Mouse (Mus musculus) Patski (cell line): ENCODE measurements around the gene Strap. TPM values are rescaled to one million over a fixed set of nuclear protein-coding genes. Genes with fewer than 3 reads are reported as not detected.
A peak's percentile ranks its signal among the peaks of the same experiment; 100 is the strongest.

ENCODE experiments used
- ATAC-seq: fragments of 100-300 bp; one replicate; pipeline ENCODE4 v1.8.0; 2021
- CTCF ChIA-PET: fragments of 350-600 bp; sonication (Branson Sonifier 250); formaldehyde crosslinking; loops from one replicate; lab custom pipeline; 2022; ENCODE audit warnings: inconsistent platforms; lab: Charles Lee
- POLR2A ChIA-PET: fragments of 350-600 bp; sonication (Branson Sonifier 250); formaldehyde crosslinking; loops from one replicate; lab custom pipeline; 2022; ENCODE audit warnings: antibody characterized with exemption, inconsistent platforms; lab: Charles Lee
- DNase-seq: peaks from one replicate; pipeline ENCODE4 v3.0.0-alpha.2; 2011; ENCODE audit warnings: low read depth, low spot score
- H3K27me3 ChIP-seq: fragments of 371-371 bp; one replicate; pipeline ENCODE4 v1.5.1; 2021
- CTCF ChIP-seq: fragments of 100-300 bp; IDR thresholded peaks from one replicate; pipeline ENCODE4 v1.5.1; 2021
- in situ Hi-C: fragments of 300-500 bp; cut with MboI; formaldehyde crosslinking; loops from 3 replicates; pipeline ENCODE4 v1.11.1; 2018; ENCODE audit warnings: low pct_unique_long_range_greater_than_20kb, mixed read lengths
- polyA plus RNA-seq: library from polyadenylated mRNA; unstranded; gene quantifications from one replicate; pipeline ENCODE4 v1.2.3, GENCODE M21; 2021

The Strap gene
- polyA plus RNA-seq, 1 experiment from 2014 or later = 142 TPM

GRCm38 (mm10) chr6:137722220-137722931 lies 12.5 kb upstream of the Strap start:
- in situ Hi-C loops = loop anchor here (10.0 kb wide), 2 partner anchors 278 to 528 kb away; no protein-coding TSS in a partner anchor
- peak; percentile 3 for TF ChIP-seq CTCF

GRCm38 (mm10) chr6:137723898-137724297 lies 11.0 kb upstream of the Strap start:
- in situ Hi-C loops = loop anchor here (10.0 kb wide), 2 partner anchors 279 to 529 kb away; no protein-coding TSS in a partner anchor
- TF ChIP-seq CTCF = peak; percentile 65
- ChIA-PET POLR2A (no interaction called here), CTCF (interaction anchor here (0.8 to 1.7 kb wide), 7 partner anchors 10 to 324 kb away, joined by 3 to 11 read pairs (median 3); no protein-coding TSS in a partner anchor)
- no peak for ATAC-seq
- DNase-seq = no peak
- peaks cover 25% of the 10 kb centered on the region for H3K27me3 ChIP-seq

More at GRCm38 (mm10) chr6:137722220-137722931, 12.5 kb upstream of the Strap start:
- DNase-seq (no peak), ATAC-seq (no peak)
- peaks cover 14% of the 10 kb centered on the region for H3K27me3 ChIP-seq
- ChIA-PET POLR2A (interaction anchor here (1.0 kb wide), 1 partner anchor 9 kb away, joined by 3 read pairs; no protein-coding TSS in a partner anchor), CTCF (interaction anchor here (1.1 to 1.8 kb wide), 4 partner anchors 55 to 325 kb away, joined by 3 to 7 read pairs (median 4); no protein-coding TSS in a partner anchor)

GRCm38 (mm10) chr6:137734460-137734845 lies 425 bp upstream of the Strap start:
- ATAC-seq = peak; percentile 17
- DNase-seq = no peak
- CTCF ChIA-PET = interaction anchor here (0.6 to 1.7 kb wide), 4 partner anchors 10 to 279 kb away, joined by 3 to 5 read pairs (median 4); no protein-coding TSS in a partner anchor

GRCm38 (mm10) chr6:137735671-137736238 lies 877 bp downstream of the Strap start:
- TF ChIP-seq CTCF = no peak
- peaks cover 8% of the 10 kb centered on the region for H3K27me3 ChIP-seq
- in situ Hi-C loops = loop anchor here (25.0 kb wide), 1 partner anchor 923 kb away; the partner anchor contains the start of genes H2afj and Hist4h4
- ChIA-PET CTCF (no interaction called here), POLR2A (no interaction called here)
- DNase-seq = no peak
- ATAC-seq = peak; percentile 12

More at GRCm38 (mm10) chr6:137734460-137734845, 425 bp upstream of the Strap start:
- peaks cover 12% of the 10 kb centered on the region for H3K27me3 ChIP-seq
- TF ChIP-seq CTCF = no peak
- POLR2A ChIA-PET = interaction anchor here (0.6 kb wide), 3 partner anchors 17 to 525 kb away, joined by 3 read pairs; no protein-coding TSS in a partner anchor
- in situ Hi-C loops = loop anchor here (25.0 kb wide), 1 partner anchor 922 kb away; the partner anchor contains the start of genes H2afj and Hist4h4

- in situ Hi-C loops = loop anchor here (25.0 kb wide), 1 partner anchor 929 kb away; the partner anchor contains the start of genes H2afj and Hist4h4
- ATAC-seq (no peak), DNase-seq (no peak)
- TF ChIP-seq CTCF = no peak
- ChIA-PET POLR2A (interaction anchor here (0.8 kb wide), 1 partner anchor 11 kb away, joined by 3 read pairs; no protein-coding TSS in a partner anchor), CTCF (no interaction called here)
- no peaks in the 10 kb centered on the region for H3K27me3 ChIP-seq
Observed at GRCm38 (mm10) chr6:137740972-137741371, 6.1 kb downstream of the Strap start.

DNA sequence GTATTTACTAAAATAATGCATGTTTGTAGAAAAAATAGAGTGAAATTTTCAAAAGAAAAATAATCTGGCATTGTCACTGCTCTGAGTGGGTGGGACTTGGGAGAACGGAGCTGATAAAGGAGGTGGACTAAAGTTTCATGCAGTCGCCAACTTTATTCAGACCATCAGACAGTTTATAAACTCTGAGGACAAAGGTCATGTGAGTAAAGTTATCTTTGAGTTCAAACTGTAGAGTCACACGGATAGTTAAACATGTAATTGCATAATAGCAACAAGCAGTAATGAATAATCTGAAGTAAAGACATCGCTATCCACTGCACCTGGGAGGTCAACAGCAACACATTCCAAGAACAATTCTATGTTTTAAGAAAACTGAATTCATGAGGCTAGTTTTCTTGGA lies 9.8 kb downstream of the Strap start:
- ATAC-seq (no peak), DNase-seq (no peak)
- no peaks in the 10 kb centered on the region for H3K27me3 ChIP-seq
- no peak for TF ChIP-seq CTCF
- CTCF ChIA-PET = no interaction called here
- POLR2A ChIA-PET = no interaction called here
- in situ Hi-C loops = loop anchor here (25.0 kb wide), 1 partner anchor 932 kb away; the partner anchor contains the start of genes H2afj and Hist4h4

- DNase-seq (no peak), ATAC-seq (no peak)
- no peaks in the 10 kb centered on the region for H3K27me3 ChIP-seq
- ChIA-PET CTCF (interaction anchor here (0.8 to 1.7 kb wide), 6 partner anchors 9 to 92 kb away, joined by 3 to 11 read pairs (median 4); partner anchors contain the start of gene Eps8), POLR2A (no interaction called here)
- in situ Hi-C loops = loop anchor here (25.0 kb wide), 1 partner anchor 935 kb away; the partner anchor contains the start of genes H2afj and Hist4h4
- peak; percentile 70 for TF ChIP-seq CTCF
Observed at GRCm38 (mm10) chr6:137747174-137747928, 12.5 kb downstream of the Strap start.

GRCm38 (mm10) chr6:137751551-137752274 lies 16.8 kb downstream of the Strap start:
- CTCF ChIA-PET = no interaction called here
- in situ Hi-C loops = loop anchor here (10.0 kb wide), 1 partner anchor 403 kb away; no protein-coding TSS in a partner anchor
- POLR2A ChIA-PET = interaction anchor here (0.6 kb wide), 1 partner anchor 18 kb away, joined by 3 read pairs; no protein-coding TSS in a partner anchor
- TF ChIP-seq CTCF = no peak
- ATAC-seq (no peak), DNase-seq (no peak)
- H3K27me3 ChIP-seq = no peaks in the 10 kb centered on the region

GRCm38 (mm10) chr6:137752275-137752655 lies 17.4 kb downstream of the Strap start:
- no peak for DNase-seq
- CTCF ChIA-PET = interaction anchor here (0.6 kb wide), 1 partner anchor 392 kb away, joined by 3 read pairs; no protein-coding TSS in a partner anchor
- no peaks in the 10 kb centered on the region for H3K27me3 ChIP-seq
- no peak for TF ChIP-seq CTCF
- no peak for ATAC-seq
- POLR2A ChIA-PET = no interaction called here
- in situ Hi-C loops = loop anchor here (10.0 kb wide), 1 partner anchor 403 kb away; no protein-coding TSS in a partner anchor
